Mouse (Mus musculus) liver, embryonic 14.5 days (tissue): ENCODE measurements at regions not wholly inside any gene's neighbourhood (a gene's known extent, or its start where the extent isn't known, plus 50 kb on each side); places are given as distances from the start of the nearest gene placed in this dataset.

Experiments
- CTCF ChIP-seq: IDR thresholded peaks from 2 replicates; pipeline ENCODE4 v1.5.1; 2016; ENCODE audit warnings: antibody characterized with exemption, low read depth, control low read depth
- EP300 ChIP-seq: IDR thresholded peaks from 2 replicates; pipeline ENCODE4 v1.6.1; 2016; ENCODE audit warnings: antibody characterized with exemption, low read depth

DNA sequence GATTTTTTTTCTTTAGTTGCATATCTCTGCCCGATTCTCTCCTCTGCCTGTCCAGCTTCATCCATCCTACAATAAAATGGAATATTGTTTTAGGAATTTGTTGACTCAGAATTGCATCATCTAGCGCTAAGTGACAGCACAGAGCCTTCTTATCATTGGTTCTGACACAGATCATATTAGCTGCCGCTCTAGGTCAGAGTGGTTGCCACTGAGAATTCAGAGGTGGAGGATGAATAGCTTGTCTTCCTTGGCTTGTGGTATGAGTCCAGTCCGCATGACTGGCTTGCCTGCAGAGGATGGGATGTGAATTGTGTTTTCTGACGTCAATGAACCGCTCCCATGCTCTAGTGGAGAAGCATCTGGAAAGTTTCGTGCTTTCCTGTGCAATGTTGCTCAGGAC lies 462.3 kb upstream of the Cd180 start:
- TF ChIP-seq CTCF (no peak), EP300 (no peak)
